Mouse (Mus musculus) midbrain, embryonic 16.5 days (tissue): ENCODE measurements around the gene Prss42. TPM values are rescaled to one million over a fixed set of nuclear protein-coding genes. Genes with fewer than 3 reads are reported as not detected.

Experiments
- ATAC-seq: fragments of 200-750 bp; cut with Nextera tagmentation; 2 replicates; pipeline ENCODE4 v1.8.0; 2017; ENCODE audit warnings: moderate TSS enrichment
- H3K27ac ChIP-seq: fragments of 300-500 bp; sonication (generic); 2 replicates; pipeline ENCODE4 v1.5.1; 2014; ENCODE audit warnings: mild to moderate bottlenecking, low read length, mixed read lengths
- H3K27me3 ChIP-seq: fragments of 300-500 bp; sonication (generic); 2 replicates; pipeline ENCODE4 v1.6.1; 2014; ENCODE audit warnings: low read depth, low read length, mixed read lengths; ENCODE audit not compliant: control insufficient read depth, insufficient read depth
- H3K36me3 ChIP-seq: fragments of 300-500 bp; sonication (generic); 2 replicates; pipeline ENCODE4 v1.6.1; 2014; ENCODE audit warnings: mild to moderate bottlenecking, low read length, moderate library complexity, mixed read lengths; ENCODE audit not compliant: control insufficient read depth, insufficient read depth
- H3K4me1 ChIP-seq: fragments of 300-500 bp; sonication (generic); 2 replicates; pipeline ENCODE4 v1.6.1; 2014; ENCODE audit warnings: mild to moderate bottlenecking, low read length, mixed read lengths; ENCODE audit not compliant: control insufficient read depth, insufficient read depth
- H3K4me2 ChIP-seq: fragments of 300-500 bp; sonication (generic); 2 replicates; pipeline ENCODE4 v1.6.1; 2014; ENCODE audit warnings: mild to moderate bottlenecking, low read length, mixed read lengths
- H3K4me3 ChIP-seq: fragments of 300-500 bp; sonication (generic); 2 replicates; pipeline ENCODE4 v1.5.1; 2014; ENCODE audit warnings: low read depth, mild to moderate bottlenecking, low read length, moderate library complexity, mixed read lengths
- H3K9ac ChIP-seq: fragments of 300-500 bp; sonication (generic); 2 replicates; pipeline ENCODE4 v1.6.1; 2014; ENCODE audit warnings: low read depth, low read length, mixed read lengths
- H3K9me3 ChIP-seq: fragments of 300-500 bp; sonication (generic); replicated peaks from 2 replicates; pipeline ENCODE4 v1.6.1; 2014; ENCODE audit warnings: mild to moderate bottlenecking, low read length, mixed read lengths; ENCODE audit not compliant: control insufficient read depth, poor library complexity, severe bottlenecking
- WGBS: fragments of 180-500 bp; shearing (Covaris S2); extraction: QIAGEN DNeasy Blood & Tissue Kit; methylation state at CpG from one replicate; pipeline ENCODE4 v1.1.7; 2014; 5-methylcytosine and 5-hydroxymethylcytosine counted together
- polyA plus RNA-seq: library from polyadenylated mRNA; unstranded; fragments of >200 nt; fragmentation: Nextera tagmentation; extraction: Ambion mirVana; gene quantifications from 2 replicates; pipeline ENCODE4 v1.2.1, GENCODE M21; 2015

The Prss42 gene
- polyA plus RNA-seq, 1 experiment from 2014 or later, result not detected

- no peaks in the 10 kb centered on the region for H3K27me3 ChIP-seq
- H3K4me3 ChIP-seq, result no peak overlapping the region
- no peak for ATAC-seq
- no peak overlapping the region for H3K4me2 ChIP-seq
- no peaks in the 10 kb centered on the region for H3K9me3 ChIP-seq
- WGBS, result 65% methylated on average over 5 of the region's 5 CpGs
- H3K27ac ChIP-seq, result no peak overlapping the region
- H3K4me1 ChIP-seq, result peaks cover 3% of the 10 kb centered on the region; the same call in 1 of the 2 replicates
- no peak overlapping the region for H3K9ac ChIP-seq
- H3K36me3 ChIP-seq, result no peaks in the 10 kb centered on the region
Measured at GRCm38 (mm10) chr9:110779242-110779913, 18.6 kb upstream of the Prss42 start.

- H3K4me3 ChIP-seq, result peak overlapping the region; percentile 45
- peaks cover 3% of the 10 kb centered on the region; the same call in 1 of the 2 replicates for H3K4me1 ChIP-seq
- ATAC-seq, result peak; percentile 97
- peak overlapping the region; percentile 82 for H3K9ac ChIP-seq
- H3K27ac ChIP-seq, result peak overlapping the region; percentile 84
- H3K27me3 ChIP-seq, result no peaks in the 10 kb centered on the region
- no peaks in the 10 kb centered on the region for H3K9me3 ChIP-seq
- WGBS, result under 1% methylated on average over 43 of the region's 43 CpGs
- H3K36me3 ChIP-seq, result no peaks in the 10 kb centered on the region
- peak overlapping the region; percentile 63 for H3K4me2 ChIP-seq
Measured at GRCm38 (mm10) chr9:110781256-110781721, 16.7 kb upstream of the Prss42 start.

- H3K27me3 ChIP-seq, result no peaks in the 10 kb centered on the region
- no peaks in the 10 kb centered on the region for H3K36me3 ChIP-seq
- peak overlapping the region; percentile 82 for H3K9ac ChIP-seq
- H3K9me3 ChIP-seq, result no peaks in the 10 kb centered on the region
- H3K4me1 ChIP-seq, result peaks cover 3% of the 10 kb centered on the region; the same call in 1 of the 2 replicates
- peak overlapping the region; percentile 45 for H3K4me3 ChIP-seq
- peak overlapping the region; percentile 84 for H3K27ac ChIP-seq
- 1% methylated on average over 23 of the region's 23 CpGs for WGBS
- peak; percentile 71 for ATAC-seq
- H3K4me2 ChIP-seq, result peak overlapping the region; percentile 63
Measured at GRCm38 (mm10) chr9:110781731-110782130, 16.2 kb upstream of the Prss42 start.

GRCm38 (mm10) chr9:110783611-110784010 is 14.4 kb upstream of the Prss42 start:
- no peaks in the 10 kb centered on the region for H3K36me3 ChIP-seq
- WGBS, result 50% methylated on average over 1 of the region's 1 CpGs
- no peaks in the 10 kb centered on the region for H3K27me3 ChIP-seq
- H3K4me2 ChIP-seq, result no peak overlapping the region
- H3K4me1 ChIP-seq, result peaks cover 3% of the 10 kb centered on the region; the same call in 1 of the 2 replicates
- H3K27ac ChIP-seq, result no peak overlapping the region
- H3K9ac ChIP-seq, result no peak overlapping the region
- no peak for ATAC-seq
- H3K4me3 ChIP-seq, result no peak overlapping the region
- 0 out of 2 replicates have a peak, but pooled peaks cover 2% of the 10 kb centered on the region for H3K9me3 ChIP-seq

GRCm38 (mm10) chr9:110788169-110788568 is 9.8 kb upstream of the Prss42 start:
- no peaks in the 10 kb centered on the region for H3K36me3 ChIP-seq
- no peak overlapping the region for H3K4me2 ChIP-seq
- no peaks in the 10 kb centered on the region for H3K27me3 ChIP-seq
- no peak overlapping the region for H3K27ac ChIP-seq
- no peaks in the 10 kb centered on the region for H3K4me1 ChIP-seq
- no peak overlapping the region for H3K9ac ChIP-seq
- ATAC-seq, result no peak
- 0 out of 2 replicates have a peak, but pooled peaks cover 2% of the 10 kb centered on the region for H3K9me3 ChIP-seq
- 90% methylated on average over 3 of the region's 3 CpGs for WGBS
- H3K4me3 ChIP-seq, result no peak overlapping the region

GRCm38 (mm10) chr9:110790462-110790861 is 7.5 kb upstream of the Prss42 start:
- H3K27me3 ChIP-seq, result no peaks in the 10 kb centered on the region
- H3K36me3 ChIP-seq, result no peaks in the 10 kb centered on the region
- 0 out of 2 replicates have a peak, but pooled peaks cover 2% of the 10 kb centered on the region for H3K9me3 ChIP-seq
- ATAC-seq, result no peak
- whole genome bisulfite sequencing, result 83% methylated on average over 4 of the region's 4 CpGs
- H3K4me1 ChIP-seq, result no peaks in the 10 kb centered on the region
- H3K4me3 ChIP-seq, result no peak overlapping the region
- no peak overlapping the region for H3K27ac ChIP-seq
- no peak overlapping the region for H3K9ac ChIP-seq
- H3K4me2 ChIP-seq, result no peak overlapping the region

GRCm38 (mm10) chr9:110797013-110797412 is 953 bp upstream of the Prss42 start:
- H3K27me3 ChIP-seq, result no peaks in the 10 kb centered on the region
- H3K4me2 ChIP-seq, result no peak overlapping the region
- ATAC-seq, result no peak
- no peak overlapping the region for H3K27ac ChIP-seq
- 86% methylated on average over 10 of the region's 10 CpGs for WGBS
- no peaks in the 10 kb centered on the region for H3K4me1 ChIP-seq
- no peak overlapping the region for H3K4me3 ChIP-seq
- H3K9ac ChIP-seq, result no peak overlapping the region
- no peaks in the 10 kb centered on the region for H3K9me3 ChIP-seq
- no peaks in the 10 kb centered on the region for H3K36me3 ChIP-seq

- no peaks in the 10 kb centered on the region for H3K27me3 ChIP-seq
- 91% methylated on average over 8 of the region's 8 CpGs for WGBS
- no peaks in the 10 kb centered on the region for H3K4me1 ChIP-seq
- H3K27ac ChIP-seq, result no peak overlapping the region
- ATAC-seq, result no peak
- no peaks in the 10 kb centered on the region for H3K36me3 ChIP-seq
- no peak overlapping the region for H3K4me2 ChIP-seq
- no peak overlapping the region for H3K9ac ChIP-seq
- no peak overlapping the region for H3K4me3 ChIP-seq
- H3K9me3 ChIP-seq, result no peaks in the 10 kb centered on the region
Measured at GRCm38 (mm10) chr9:110800834-110801479, 3.0 kb downstream of the Prss42 start.

GRCm38 (mm10) chr9:110803294-110803693 is 5.3 kb downstream of the Prss42 start:
- Histone ChIP-seq H3K4me1 (no peaks in the 10 kb centered on the region), H3K9ac (no peak overlapping the region), H3K27ac (no peak overlapping the region), H3K4me3 (no peak overlapping the region), H3K4me2 (no peak overlapping the region), H3K9me3 (no peaks in the 10 kb centered on the region), H3K27me3 (no peaks in the 10 kb centered on the region), H3K36me3 (no peaks in the 10 kb centered on the region)
- WGBS, result 74% methylated on average over 4 of the region's 4 CpGs
- no peak for ATAC-seq
